Mouse (Mus musculus) neural tube, embryonic 13.5 days (tissue): Measurements from ENCODE around the gene Hikeshi. TPM values are rescaled to one million over a fixed set of nuclear protein-coding genes. Genes with fewer than 3 reads are reported as not detected.

ENCODE experiments used
- ATAC-seq: fragments of 200-750 bp; cut with Nextera tagmentation; 2 replicates; pipeline ENCODE4 v1.8.0; 2017; ENCODE audit warnings: low read depth, mild to moderate bottlenecking, moderate TSS enrichment, moderate library complexity
- H3K27ac ChIP-seq: fragments of 300-500 bp; sonication (generic); replicated peaks from 2 replicates; pipeline ENCODE4 v1.5.1; 2015; ENCODE audit warnings: moderate library complexity, mild to moderate bottlenecking, inconsistent platforms
- H3K27me3 ChIP-seq: fragments of 300-500 bp; sonication (generic); 2 replicates; pipeline ENCODE4 v1.6.1; 2015; ENCODE audit warnings: mild to moderate bottlenecking, inconsistent platforms
- H3K36me3 ChIP-seq: fragments of 300-500 bp; sonication (generic); 2 replicates; pipeline ENCODE4 v1.6.1; 2015; ENCODE audit warnings: mild to moderate bottlenecking, inconsistent platforms
- H3K4me1 ChIP-seq: fragments of 300-500 bp; sonication (generic); replicated peaks from 2 replicates; pipeline ENCODE4 v1.6.1; 2015; ENCODE audit warnings: inconsistent platforms
- H3K4me2 ChIP-seq: fragments of 300-500 bp; sonication (generic); 2 replicates; pipeline ENCODE4 v1.6.1; 2015; ENCODE audit warnings: inconsistent platforms, mild to moderate bottlenecking, moderate library complexity
- H3K4me3 ChIP-seq: fragments of 300-500 bp; sonication (generic); 2 replicates; pipeline ENCODE4 v1.5.1; 2015; ENCODE audit warnings: mild to moderate bottlenecking, inconsistent platforms
- H3K9ac ChIP-seq: fragments of 300-500 bp; sonication (generic); 2 replicates; pipeline ENCODE4 v1.6.1; 2015; ENCODE audit warnings: moderate library complexity, mild to moderate bottlenecking, inconsistent platforms
- H3K9me3 ChIP-seq: fragments of 300-500 bp; sonication (generic); 2 replicates; pipeline ENCODE4 v1.6.1; 2016; ENCODE audit warnings: inconsistent platforms
- WGBS: fragments of 180-500 bp; shearing (Covaris S2); methylation state at CpG from one replicate; pipeline ENCODE4 v1.1.7; 2015; 5-methylcytosine and 5-hydroxymethylcytosine counted together
- polyA plus RNA-seq: library from polyadenylated mRNA; unstranded; fragments of >200 nt; fragmentation: Nextera tagmentation; extraction: Ambion mirVana; gene quantifications from 2 replicates; pipeline ENCODE4 v1.2.1, GENCODE M21; 2015

The Hikeshi gene
- polyA plus RNA-seq, 1 experiment from 2014 or later = 144 TPM

DNA sequence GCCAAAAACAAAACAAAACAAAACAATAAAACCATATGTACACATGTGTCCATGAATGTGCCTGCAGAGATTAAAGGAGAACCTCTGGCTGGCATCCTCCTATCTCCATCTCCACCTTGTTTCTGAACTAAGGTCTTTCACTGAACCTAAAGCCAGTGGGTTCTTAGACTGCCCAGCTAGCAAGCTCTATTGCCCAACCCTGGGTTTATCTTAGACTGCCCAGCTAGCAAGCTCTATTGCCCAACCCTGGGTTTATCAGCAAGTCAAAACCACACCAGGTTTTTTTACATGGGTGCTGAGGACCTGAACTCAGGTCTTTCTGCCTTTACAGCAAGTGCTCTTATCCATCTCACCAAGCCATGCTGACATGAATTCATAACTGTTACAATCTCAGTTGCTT, 22.1 kb upstream of the Hikeshi start:
- ATAC-seq = no peak
- no peaks in the 10 kb centered on the region for H3K9me3 ChIP-seq
- no peak overlapping the region for H3K4me2 ChIP-seq
- H3K27me3 ChIP-seq = no peaks in the 10 kb centered on the region
- no peak overlapping the region for H3K9ac ChIP-seq
- H3K4me1 ChIP-seq = no peaks in the 10 kb centered on the region
- peaks cover 66% of the 10 kb centered on the region for H3K36me3 ChIP-seq
- H3K27ac ChIP-seq = no peak overlapping the region
- H3K4me3 ChIP-seq = no peak overlapping the region

DNA sequence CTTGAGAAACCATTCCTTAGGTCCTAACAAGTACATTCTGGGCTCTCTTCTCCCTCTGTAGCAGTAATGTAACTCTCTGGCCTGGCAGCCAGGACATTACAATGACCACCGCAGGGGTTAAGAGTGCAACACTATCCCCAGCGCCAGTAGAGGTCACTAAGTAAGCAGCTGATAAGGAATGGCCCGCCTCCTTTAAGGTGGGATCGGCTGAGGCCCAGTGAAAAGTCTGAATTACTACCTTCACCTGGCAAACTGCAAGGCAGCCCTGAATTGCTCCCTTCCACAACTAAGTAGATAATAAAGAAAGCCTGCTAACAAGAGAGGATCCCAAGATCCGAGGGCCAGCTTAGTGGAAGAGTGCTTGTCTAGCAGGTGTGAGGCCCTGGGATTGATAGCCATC, 16.3 kb upstream of the Hikeshi start:
- ATAC-seq = no peak
- Histone ChIP-seq H3K9me3 (no peaks in the 10 kb centered on the region), H3K4me3 (no peak overlapping the region), H3K27me3 (no peaks in the 10 kb centered on the region), H3K4me1 (no peaks in the 10 kb centered on the region), H3K27ac (no peak overlapping the region), H3K9ac (no peak overlapping the region), H3K4me2 (no peak overlapping the region), H3K36me3 (peaks cover 54% of the 10 kb centered on the region)
- 50% methylated on average over 5 of the region's 5 CpGs for whole genome bisulfite sequencing

DNA sequence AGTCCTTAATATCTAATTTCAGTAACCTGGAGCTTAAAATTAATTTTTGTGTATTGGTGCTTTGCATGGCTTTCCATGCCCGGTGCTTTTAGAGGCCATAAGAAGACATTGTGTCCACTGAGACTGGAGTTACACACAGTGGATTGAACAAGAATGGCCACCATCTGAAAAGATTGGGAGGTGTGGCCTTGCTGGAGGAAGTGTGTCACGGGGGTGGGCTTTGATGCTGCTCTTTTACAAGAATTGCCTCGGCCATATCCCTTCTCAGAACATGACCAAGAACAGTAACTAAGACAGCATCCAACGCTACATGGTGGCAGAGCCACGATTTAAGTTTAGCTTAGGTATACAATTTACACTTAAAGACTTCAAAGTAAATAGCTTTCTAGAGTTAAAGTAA, 13.3 kb upstream of the Hikeshi start:
- WGBS = 89% methylated on average over 5 of the region's 5 CpGs
- no peaks in the 10 kb centered on the region for H3K4me1 ChIP-seq
- H3K4me2 ChIP-seq = no peak overlapping the region
- H3K36me3 ChIP-seq = peaks cover 32% of the 10 kb centered on the region
- H3K27me3 ChIP-seq = no peaks in the 10 kb centered on the region
- no peak overlapping the region for H3K27ac ChIP-seq
- no peak overlapping the region for H3K9ac ChIP-seq
- H3K9me3 ChIP-seq = no peaks in the 10 kb centered on the region
- no peak for ATAC-seq
- H3K4me3 ChIP-seq = no peak overlapping the region

DNA sequence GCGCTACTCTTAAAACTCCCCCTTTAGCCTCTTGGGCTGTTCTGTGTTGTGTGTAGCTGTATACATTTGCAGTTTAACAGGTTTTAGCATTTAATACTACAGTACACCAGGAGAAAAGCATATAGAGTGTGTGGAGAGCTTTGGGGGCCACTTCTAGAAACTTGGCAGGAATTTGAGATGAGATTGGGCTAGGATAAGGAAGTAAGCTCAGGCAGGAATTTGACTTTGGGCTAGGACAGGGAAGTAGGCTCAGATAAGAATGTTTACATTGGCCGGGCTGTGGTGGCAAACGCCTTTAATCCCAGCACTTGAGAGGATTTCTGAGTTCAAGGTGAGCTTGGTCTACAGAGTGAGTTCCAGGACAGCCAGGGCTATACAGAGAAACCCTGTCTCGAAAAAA, 8.4 kb upstream of the Hikeshi start:
- 78% methylated on average over 4 of the region's 4 CpGs for WGBS
- Histone ChIP-seq H3K9me3 (no peaks in the 10 kb centered on the region), H3K4me3 (no peak overlapping the region), H3K36me3 (peaks cover 5% of the 10 kb centered on the region), H3K27me3 (no peaks in the 10 kb centered on the region), H3K4me1 (no peaks in the 10 kb centered on the region), H3K27ac (no peak overlapping the region), H3K9ac (no peak overlapping the region), H3K4me2 (no peak overlapping the region)
- no peak for ATAC-seq

DNA sequence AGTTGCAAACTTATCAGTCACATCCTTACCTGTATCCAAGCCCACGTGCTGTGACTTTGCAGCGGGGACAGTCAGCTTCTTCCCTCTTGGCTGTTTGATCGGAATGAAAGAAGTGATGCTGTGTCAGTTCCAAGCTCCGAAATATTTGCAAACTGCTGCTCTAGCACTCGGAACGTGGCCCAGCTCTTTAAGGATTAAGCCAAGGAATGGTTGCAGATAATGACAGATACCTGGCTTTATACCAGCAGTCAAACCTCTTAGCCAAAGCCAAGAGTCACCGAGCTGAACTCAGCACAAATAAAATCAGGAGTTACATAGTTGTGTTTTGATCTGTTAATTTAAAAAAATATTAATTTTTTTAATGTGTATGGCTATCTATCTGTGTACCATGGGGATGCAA, 7.0 kb upstream of the Hikeshi start:
- 88% methylated on average over 7 of the region's 7 CpGs for WGBS
- no peak overlapping the region for H3K4me2 ChIP-seq

DNA sequence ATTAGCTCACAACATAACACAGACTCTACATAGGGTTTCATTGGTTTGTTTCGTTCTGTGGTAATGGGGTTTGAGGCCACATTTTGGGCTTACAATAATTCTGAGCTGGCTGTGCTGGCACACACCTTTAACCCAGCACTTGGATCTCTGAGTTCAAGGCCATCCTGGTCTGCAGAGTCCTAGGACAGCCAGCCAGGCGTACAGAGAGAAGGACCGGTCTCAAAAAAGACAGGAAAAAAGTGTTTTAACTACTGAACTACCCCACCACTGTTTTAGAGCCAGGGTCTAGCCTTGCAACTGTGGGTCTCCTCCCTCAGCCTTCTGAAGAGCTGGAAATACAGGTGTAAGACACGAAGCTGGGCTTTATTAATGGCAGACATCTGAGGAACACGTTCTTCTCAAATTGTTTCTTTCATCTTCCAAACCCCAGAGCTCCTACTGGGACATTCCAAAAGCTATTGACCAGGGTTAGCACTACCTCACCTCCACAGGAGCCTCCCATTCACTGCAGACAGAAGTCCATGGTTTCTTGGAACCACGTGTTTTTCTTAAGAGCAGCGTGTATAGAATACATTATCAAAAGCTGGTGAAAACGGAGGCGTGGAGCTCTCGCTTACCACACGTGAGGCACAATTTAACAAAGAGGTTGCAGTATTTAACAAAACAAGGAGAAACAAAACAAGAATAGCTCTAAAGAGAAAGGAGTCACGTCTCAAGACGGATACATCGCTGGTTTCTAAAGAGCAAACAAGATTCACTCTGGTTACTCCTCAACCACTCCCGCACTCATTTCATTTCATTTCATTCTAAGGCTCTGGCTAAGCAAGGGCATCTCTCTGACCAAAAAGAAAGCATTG, 1.3 kb downstream of the Hikeshi start:
- peak overlapping the region; percentile 84 for H3K9ac ChIP-seq
- H3K27me3 ChIP-seq = no peaks in the 10 kb centered on the region
- no peaks in the 10 kb centered on the region for H3K9me3 ChIP-seq
- H3K36me3 ChIP-seq = 0 out of 2 replicates have a peak, but pooled peaks cover 1% of the 10 kb centered on the region
- ATAC-seq = no peak
- H3K4me2 ChIP-seq = peak overlapping the region; percentile 73
- 46% methylated on average over 15 of the region's 15 CpGs for WGBS
- H3K4me1 ChIP-seq = peaks cover 11% of the 10 kb centered on the region
- no peak overlapping the region for H3K27ac ChIP-seq
- H3K4me3 ChIP-seq = peak overlapping the region; percentile 87

More for the DNA sequence above, 7.0 kb upstream of the Hikeshi start:
- no peaks in the 10 kb centered on the region for H3K4me1 ChIP-seq
- H3K4me3 ChIP-seq = no peak overlapping the region
- H3K9me3 ChIP-seq = no peaks in the 10 kb centered on the region
- H3K27ac ChIP-seq = no peak overlapping the region
- no peaks in the 10 kb centered on the region for H3K36me3 ChIP-seq
- H3K9ac ChIP-seq = no peak overlapping the region
- H3K27me3 ChIP-seq = no peaks in the 10 kb centered on the region
- ATAC-seq = no peak

DNA sequence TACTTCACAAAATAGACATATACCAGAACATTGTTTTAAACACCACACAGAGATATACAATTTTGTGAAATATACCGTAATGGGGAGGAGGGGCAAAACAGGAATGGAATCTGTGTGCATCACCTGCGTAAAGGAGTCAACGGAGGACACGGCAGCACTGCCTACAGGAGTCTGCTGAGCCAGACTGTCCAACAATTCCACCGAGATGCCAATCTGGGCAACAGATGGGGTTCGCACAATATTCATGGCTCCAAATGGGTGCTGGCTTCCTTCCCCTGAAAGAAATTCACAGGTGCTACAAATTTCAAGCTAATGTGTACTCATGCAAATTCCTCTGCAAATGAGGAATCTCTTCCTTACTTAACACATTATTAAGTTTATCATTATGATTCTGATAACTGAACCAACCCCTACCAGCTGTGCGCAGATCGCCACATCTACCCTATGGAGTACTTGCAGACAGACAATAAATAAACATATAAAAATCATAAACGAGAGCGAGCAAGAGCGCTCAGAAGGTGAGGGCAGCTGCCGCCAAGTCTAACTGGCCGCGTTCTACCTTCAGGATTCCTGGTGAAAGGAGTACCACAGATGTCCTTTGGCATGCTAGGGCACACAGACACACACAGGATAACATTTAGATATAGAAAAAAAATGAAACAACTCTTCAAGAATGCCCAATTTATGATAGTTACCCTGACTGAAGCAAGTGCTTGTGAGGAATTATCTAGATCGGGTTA, 17.4 kb downstream of the Hikeshi start:
- WGBS = 96% methylated on average over 15 of the region's 15 CpGs
- ATAC-seq = no peak

DNA sequence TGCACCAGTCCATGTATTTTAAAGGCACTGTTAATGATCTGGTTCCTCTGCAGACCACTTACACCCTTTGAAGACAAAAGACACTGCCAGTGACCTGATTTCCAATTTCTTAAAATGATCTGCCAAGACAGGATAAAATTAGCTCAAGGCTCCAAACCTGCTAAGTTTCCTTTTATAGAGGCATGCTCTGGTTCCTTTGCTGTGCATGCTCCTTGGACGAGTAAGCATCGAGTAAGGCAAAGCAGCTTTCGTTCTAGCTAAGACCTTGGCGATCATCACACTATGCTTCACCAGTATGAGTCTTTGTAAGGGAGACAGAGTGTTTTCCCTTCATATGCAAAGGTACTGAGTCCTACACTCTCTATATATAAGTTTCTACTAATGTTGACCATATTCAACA, 23.2 kb downstream of the Hikeshi start:
- Histone ChIP-seq H3K4me2 (no peak overlapping the region), H3K4me1 (no peaks in the 10 kb centered on the region), H3K27me3 (no peaks in the 10 kb centered on the region), H3K27ac (no peak overlapping the region), H3K9me3 (no peaks in the 10 kb centered on the region), H3K4me3 (no peak overlapping the region), H3K9ac (no peak overlapping the region), H3K36me3 (peaks cover 27% of the 10 kb centered on the region)
- ATAC-seq = no peak
- 93% methylated on average over 4 of the region's 4 CpGs for WGBS

More for the DNA sequence above, 17.4 kb downstream of the Hikeshi start:
- no peaks in the 10 kb centered on the region for H3K4me1 ChIP-seq
- H3K9ac ChIP-seq = no peak overlapping the region
- peaks cover 40% of the 10 kb centered on the region for H3K36me3 ChIP-seq
- no peaks in the 10 kb centered on the region for H3K9me3 ChIP-seq
- no peaks in the 10 kb centered on the region for H3K27me3 ChIP-seq
- no peak overlapping the region for H3K4me3 ChIP-seq
- H3K4me2 ChIP-seq = no peak overlapping the region
- no peak overlapping the region for H3K27ac ChIP-seq

DNA sequence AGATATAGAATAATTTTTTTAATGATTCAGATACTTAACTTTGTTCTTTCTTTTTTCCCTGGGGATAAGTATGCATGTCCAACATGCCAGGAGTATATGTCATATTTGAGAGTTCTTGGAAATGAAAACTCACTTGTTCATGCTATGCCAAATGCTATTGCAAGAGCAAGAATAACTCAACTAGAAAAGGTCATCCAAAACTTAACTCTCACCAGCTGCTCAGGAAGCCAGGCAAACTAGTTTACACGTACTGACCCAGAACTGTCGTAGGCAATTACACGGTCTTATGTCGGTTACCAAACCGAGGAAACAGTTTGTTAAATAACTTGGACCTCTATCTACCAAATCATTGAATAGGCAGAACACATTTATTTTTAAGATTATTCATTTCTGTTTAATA, 24.3 kb downstream of the Hikeshi start:
- Histone ChIP-seq H3K27me3 (no peaks in the 10 kb centered on the region), H3K4me2 (no peak overlapping the region), H3K9ac (no peak overlapping the region), H3K4me3 (no peak overlapping the region), H3K27ac (no peak overlapping the region), H3K36me3 (peaks cover 27% of the 10 kb centered on the region), H3K4me1 (no peaks in the 10 kb centered on the region), H3K9me3 (no peaks in the 10 kb centered on the region)
- WGBS = 96% methylated on average over 5 of the region's 5 CpGs
- no peak for ATAC-seq

DNA sequence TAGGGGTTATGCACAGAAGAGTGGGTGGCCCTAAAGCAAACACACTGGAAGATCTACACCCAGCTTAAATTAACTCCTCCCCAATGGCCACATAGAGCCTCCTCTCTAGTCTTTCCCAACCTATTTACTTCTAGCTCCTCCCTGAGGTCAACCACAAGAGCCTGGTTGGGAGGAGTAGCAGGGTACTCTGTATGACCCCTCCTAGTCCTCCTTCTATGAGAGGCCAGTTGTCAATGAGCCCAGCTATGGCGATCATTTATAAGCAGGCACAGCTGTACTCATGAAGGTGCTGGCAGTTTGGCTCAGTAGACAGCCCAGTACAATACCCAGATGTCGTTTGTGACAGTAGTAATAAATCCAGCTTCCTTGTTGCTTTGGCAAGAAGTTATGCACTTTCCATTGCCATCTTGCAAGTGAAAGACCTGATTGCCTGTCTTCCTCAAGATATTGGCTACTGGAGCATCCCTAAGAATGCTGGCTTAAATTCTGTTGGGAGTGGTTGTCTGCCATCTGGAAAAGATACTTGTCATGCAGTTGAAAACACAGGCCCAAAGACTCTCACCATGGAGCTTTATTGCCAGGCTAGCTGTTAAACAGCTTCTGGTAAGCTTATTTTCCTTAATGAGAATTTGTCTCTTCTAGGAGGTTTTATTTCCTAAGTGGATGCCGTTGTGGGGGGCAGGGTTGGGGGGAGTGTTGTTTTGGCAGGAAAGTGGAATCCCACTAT, 27.4 kb downstream of the Hikeshi start:
- Histone ChIP-seq H3K36me3 (peaks cover 14% of the 10 kb centered on the region; the same call in 1 of the 2 replicates), H3K27ac (no peak overlapping the region), H3K4me3 (no peak overlapping the region), H3K9ac (no peak overlapping the region), H3K27me3 (no peaks in the 10 kb centered on the region), H3K9me3 (no peaks in the 10 kb centered on the region), H3K4me1 (no peaks in the 10 kb centered on the region), H3K4me2 (no peak overlapping the region)
- no peak for ATAC-seq
- 74% methylated on average over 3 of the region's 3 CpGs for WGBS

DNA sequence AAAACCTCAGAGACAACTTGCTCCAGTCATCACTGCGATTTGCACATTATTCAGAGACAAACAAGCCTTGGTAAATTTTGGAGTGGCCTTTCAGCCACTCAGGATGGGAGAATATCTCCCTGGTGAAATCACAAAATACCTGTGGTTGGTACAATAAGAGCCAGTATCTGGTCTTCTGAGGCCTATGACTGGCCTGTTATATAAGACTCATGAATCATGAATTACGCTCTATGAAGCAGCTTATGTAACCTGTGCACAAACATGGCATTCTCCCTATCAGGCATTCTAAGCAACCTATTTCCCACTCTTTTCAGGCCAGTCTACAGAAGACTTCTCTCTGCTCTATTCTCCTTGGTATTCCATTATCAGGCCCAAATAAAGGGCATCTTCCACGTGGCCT, 28.6 kb downstream of the Hikeshi start:
- Histone ChIP-seq H3K4me1 (no peaks in the 10 kb centered on the region), H3K27me3 (no peaks in the 10 kb centered on the region), H3K9me3 (no peaks in the 10 kb centered on the region), H3K4me3 (no peak overlapping the region), H3K4me2 (no peak overlapping the region), H3K9ac (no peak overlapping the region), H3K27ac (no peak overlapping the region), H3K36me3 (peaks cover 8% of the 10 kb centered on the region; the same call in 1 of the 2 replicates)
- no peak for ATAC-seq
- 92% methylated on average over 3 of the region's 3 CpGs for WGBS

DNA sequence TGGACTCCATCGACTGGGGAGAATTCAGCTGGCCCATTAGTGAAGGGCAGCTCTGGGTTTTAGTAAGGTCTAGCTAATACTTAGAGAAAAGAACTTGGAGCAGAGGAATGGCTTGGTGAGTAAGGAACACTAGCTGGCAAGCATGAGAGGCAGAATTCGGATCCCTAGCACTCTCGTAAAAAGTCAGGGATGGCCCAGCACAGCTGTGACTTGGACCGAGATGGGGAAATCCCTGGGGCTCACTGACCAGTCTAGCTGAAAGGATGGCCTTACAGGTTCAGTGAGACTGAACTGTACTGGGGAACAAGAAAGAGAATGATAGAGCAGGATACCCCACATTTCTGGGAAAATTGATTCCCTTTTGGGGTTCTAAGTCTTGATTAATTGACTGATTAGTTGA, 31.3 kb downstream of the Hikeshi start:
- H3K9ac ChIP-seq = no peak overlapping the region
- no peaks in the 10 kb centered on the region for H3K4me1 ChIP-seq
- no peak overlapping the region for H3K4me3 ChIP-seq
- H3K27ac ChIP-seq = no peak overlapping the region
- H3K4me2 ChIP-seq = no peak overlapping the region
- no peaks in the 10 kb centered on the region for H3K27me3 ChIP-seq
- H3K36me3 ChIP-seq = no peaks in the 10 kb centered on the region
- no peaks in the 10 kb centered on the region for H3K9me3 ChIP-seq
- 75% methylated on average over 4 of the region's 4 CpGs for WGBS
- no peak for ATAC-seq
